Mouse (Mus musculus): ENCODE results near the gene Mcrip1.
A peak's percentile ranks its signal among the peaks of the same experiment; 100 is the strongest.
"Not testable (repeated sequence)": the region's sequence is repeated elsewhere in the genome, so short reads cannot be mapped to it uniquely, and the experiment has no call there.

Gene Mcrip1

DNA sequence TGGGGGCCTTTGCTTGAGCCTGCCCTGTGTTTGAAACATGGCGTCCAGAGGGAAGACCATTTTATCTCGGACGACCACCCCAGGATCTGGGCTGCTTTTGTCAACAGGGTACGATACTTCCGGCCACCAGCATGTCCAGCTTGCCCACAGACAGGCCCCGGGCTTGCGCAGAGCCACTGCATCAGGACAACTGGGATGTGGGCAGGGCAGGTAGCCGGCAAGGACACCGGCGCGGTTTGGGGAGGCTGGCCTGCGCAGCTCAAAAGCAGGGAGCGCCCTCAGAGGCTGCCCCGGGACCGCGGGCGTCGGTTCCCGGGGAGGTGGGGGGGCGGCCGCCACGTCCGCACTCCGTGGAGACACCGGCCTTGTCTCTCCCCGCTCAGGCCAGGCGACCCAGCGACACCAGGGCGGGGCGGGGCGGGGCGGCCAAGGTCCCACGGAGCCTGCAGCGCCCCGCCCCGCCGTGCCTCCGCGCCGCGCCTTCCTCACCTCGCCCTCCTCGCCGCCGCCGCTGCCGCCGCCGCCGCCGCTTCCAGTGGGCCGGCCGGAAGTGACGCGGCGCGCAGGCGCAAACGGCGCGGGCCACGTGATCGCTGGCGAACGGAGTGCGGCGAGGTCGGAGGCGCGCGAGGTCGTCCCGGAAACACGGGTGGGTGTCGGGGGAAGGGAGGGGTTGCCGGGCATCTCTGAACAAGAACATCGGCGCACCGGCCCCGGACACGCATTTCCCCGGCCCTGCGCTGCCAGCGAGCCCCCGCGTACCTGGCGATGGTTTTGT, at the start of gene Mcrip1:
Gene Mcrip1 (minus strand): TSS at position 560 of the 778 bp plus-strand sequence.
- peak; percentile 96 for DNase-seq

DNA sequence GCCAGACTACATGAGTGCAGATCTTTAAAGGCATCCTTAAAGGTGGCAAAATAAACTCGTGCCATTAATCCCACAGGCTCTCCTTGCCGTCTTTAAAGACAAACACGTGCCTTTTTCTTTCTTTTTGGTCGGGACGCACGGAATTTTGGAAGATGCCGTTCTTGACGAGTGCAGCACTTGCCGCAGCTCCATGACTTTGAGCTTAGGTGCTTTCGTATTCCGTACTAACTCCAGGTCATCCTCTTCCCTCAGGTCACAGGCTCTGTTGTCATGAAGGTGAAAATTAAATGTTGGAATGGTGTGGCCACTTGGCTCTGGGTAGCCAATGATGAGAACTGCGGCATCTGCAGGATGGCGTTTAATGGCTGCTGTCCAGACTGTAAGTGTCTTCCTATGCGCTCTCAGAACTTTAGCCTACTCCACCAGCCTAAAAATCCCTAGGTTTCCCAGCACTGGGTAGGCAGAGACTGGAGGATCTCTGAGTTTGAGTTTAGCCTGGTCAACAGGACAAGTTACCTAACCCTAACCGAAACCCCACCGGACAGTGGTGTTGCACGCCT, 49.5 kb upstream of the Mcrip1 start:
- DNase-seq: no peak

DNA sequence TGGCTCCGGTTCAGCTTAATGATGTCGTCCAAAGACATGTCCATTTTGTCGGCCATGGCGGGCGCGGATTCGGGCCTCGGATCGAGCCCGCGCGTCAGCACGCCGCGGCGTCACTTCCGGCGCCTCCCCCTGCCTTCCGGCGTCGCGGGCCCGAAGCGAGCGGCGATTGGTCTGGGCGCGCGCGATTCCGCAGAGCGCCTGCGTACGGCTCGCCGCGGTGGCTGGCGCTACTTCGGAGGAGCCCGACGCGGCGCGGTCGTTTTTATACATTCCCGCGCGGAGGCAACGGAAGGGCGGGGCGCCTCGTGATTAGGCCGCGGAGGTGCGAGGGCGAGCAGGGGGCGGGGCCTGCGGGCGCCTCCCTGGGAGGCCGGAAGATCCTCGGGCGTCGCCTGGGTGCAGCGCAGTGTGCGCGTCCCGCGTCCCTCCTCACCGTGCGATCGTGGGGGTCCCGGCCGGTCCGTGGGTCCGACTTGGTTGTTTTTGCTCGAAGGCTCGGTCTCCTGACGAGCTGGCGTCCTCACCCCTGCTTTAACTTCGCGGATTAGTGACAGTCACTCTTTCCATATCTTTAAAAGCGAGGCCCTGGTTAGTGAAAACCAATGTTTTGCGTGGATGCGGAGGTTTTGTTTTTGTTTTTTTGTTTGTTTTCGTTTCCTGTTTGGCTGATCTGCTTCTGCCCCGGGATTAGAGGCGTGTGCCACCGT, 48.9 kb upstream of the Mcrip1 start, which contains the start of the genes Alyref and Anapc11:
Gene Alyref (minus strand): TSS at position 83 of the 707 bp plus-strand sequence.
Gene Anapc11 (plus strand): TSS at position 139 of the 707 bp plus-strand sequence.
- peak; percentile 97 for DNase-seq

DNA sequence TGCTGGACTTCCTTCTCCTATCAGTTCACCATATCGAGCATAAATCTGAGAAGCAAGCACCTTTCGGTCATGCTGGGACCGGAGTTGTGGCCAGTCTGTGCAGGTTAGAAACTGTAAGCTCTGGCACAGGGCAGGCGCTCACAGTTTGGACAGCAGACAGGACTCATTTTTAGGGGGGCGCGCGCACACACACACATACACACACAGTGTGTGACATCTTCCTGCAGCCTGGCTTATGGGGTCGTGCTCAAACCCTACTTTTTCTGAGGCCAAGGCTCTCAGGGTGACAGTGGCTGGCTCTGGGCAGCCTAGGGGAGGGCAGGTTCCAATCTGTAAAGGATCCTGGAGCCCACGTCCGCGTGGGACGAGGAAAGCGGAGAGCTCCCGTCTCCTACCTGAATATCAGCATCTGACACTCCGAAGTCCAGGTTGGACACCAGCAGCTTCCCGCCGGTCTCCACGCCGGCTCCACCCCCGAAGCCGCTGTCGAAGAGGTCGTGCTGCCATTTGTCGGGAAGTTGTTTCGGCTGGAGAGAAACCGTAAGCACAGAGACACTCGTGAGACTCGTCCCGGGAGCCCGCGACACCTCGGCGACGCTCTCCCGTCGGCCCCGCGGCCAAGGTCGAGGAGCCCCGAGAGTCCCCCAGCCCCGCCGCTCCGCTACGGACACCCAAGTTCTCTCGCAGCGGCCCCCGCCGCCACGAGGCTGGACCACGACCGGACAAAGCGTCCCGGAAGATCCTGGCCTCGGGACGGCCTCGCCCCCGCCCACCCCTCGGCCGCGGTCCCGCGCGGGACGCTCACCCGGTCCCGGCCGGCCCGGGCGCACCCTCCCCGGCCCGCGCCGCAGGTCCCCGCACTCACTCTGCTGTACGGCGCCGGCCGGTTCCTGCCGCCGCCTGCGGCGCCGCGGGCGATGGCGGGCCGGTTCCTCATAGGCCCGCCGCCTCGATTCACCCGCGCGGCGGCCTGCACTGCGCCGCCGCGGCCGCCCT, 48.0 kb upstream of the Mcrip1 start:
- DNase-seq: peak; percentile 49

DNA sequence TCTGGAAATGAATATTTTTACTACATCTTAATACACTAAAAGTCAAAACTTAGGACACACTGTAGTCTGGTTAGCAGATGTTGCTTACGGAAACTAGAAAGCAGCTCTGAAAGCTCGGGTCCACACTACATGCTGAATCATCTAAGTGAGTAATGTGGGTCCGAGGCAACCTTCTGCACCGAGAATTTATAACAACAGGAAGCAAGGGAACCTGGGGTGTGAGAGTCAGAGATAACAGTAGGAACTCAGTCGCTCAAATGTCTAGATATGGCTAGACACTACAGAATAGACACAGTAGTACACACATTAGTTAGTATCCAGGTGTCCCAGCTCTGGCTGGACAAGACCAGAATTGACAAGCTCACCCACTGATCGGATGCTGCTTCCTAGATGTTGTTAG, 39.0 kb upstream of the Mcrip1 start:
- no peak for DNase-seq

DNA sequence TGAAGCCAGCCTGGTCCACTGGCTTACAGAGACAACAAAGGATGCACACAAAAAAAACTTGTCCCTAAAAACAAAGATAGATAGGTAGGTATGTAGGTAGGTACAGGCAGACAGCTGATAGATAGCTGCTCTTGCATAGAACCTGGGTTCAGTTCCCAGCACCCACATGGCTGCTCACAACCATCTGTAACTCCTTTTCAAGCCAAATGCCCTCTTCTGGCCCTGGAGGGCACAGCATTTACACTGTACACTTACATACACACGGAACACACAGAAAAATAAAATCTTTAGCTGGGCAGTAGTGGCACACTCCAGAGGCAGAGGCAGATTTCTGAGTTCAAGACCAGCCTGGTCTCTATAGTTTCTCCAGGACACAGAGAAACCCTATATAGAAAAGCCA, 34.4 kb upstream of the Mcrip1 start:
- no peak for DNase-seq

DNA sequence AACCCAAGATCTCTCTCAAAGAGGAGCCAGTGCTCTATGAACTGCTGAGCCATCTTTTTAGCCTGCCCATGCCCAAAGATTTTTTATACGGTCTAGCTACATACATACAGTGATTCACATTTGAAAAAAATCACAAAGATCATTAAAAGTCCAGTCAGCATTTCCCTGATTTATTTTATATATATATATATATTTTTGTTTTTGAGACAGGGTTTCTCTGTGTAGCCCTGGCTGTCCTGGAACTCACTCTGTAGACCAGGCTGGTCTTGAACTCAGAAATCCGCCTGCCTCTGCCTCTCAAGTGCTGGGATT, 33.4 kb upstream of the Mcrip1 start:
- not testable (repeated sequence) for DNase-seq

DNA sequence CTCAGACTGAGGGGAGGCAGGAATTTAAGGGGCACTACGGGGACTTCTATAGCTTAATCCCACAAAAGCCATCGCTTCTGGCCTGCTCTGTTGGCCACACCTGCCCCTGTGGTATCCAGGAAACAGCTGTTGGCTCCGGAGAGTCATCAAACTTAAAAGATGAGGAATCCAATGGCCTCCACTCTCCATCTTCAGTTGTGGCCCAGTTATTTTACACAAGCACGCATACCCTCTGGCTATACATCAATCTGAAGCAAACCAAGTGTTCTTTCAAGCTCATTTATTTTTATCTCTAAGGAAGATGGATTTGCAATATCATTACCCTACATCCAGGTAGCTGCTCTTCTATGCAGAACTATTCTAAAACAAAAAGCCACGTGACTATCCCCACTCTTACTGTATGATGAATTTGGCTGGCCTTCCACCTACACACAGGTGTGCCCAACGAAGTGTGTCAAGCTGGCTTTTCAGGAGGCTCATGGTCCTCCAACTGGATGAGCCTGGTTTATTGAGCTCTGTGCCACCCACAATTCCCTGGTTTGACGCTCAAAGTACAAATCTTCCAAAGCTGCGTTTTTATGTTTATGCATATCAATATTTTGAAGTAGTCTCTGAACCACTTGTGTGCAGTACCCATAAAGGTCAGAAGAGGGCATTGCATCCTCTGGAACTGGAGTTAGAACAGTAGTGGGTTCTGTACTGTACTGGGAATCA, 32.9 kb upstream of the Mcrip1 start:
- DNase-seq: peak; percentile 54

DNA sequence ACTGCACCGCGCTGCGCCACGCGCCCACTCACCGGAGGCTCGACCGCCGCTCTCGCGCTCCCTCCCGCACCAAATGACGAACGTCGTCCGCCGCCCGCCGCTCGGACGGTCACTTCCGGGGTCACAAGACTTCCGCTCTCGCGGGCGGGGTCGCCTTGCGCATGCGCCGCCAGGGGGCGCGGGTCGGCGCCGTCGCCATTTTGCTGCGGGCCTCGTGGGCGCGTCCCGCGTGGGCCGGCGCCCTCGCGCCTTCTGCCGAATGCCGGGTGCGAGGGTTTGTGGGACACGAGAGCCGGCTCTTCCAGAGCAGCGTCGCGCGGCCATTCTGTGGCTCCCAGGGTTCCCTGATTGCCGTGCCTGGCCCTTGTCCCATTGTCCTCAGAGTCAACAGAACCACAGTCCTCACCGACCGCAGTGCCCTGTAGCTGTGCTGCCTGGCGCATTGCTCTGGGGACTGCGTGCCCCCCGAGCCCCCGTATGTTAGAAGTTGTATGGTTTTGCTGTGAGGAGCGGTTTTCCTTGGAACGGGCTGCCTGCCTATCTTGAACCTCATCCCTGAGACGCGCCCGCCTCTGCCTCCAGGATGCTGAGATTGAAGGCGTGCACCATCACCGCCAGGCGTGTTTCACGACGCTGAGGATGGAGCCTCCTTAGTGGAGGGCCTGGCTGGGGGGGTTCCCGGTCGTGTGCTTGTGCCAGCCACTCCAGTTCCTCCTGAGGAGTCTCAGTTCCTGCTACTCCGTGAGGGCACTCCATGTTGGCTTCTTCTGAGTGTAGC, 32.2 kb upstream of the Mcrip1 start, which contains the start of gene Arhgdia:
Gene Arhgdia (minus strand): TSS at position 135 of the 778 bp plus-strand sequence.
- DNase-seq: peak; percentile 94

DNA sequence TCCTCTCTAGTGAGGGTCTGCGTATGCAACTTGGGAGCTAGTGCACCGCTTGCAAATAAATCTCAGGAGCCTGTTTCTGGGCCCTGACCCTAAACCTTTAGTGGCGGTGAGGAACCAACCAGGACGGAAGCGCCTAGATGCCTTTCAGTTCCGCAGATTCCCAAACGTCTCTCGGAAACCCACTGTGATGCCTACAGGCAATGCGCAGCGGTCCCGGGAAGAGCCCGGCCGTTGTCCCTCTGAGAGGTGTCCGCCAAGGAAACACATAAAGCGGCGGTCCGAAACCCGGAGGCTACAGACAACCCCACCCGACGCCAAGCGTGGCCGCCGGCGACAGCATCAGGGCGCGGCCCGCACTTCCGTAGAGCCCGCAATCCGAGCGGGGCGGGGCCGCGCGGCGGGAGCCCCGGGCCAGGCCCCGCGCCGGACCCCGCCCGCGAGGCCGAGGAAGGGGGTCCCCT, 31.4 kb upstream of the Mcrip1 start:
- DNase-seq: peak; percentile 64

DNA sequence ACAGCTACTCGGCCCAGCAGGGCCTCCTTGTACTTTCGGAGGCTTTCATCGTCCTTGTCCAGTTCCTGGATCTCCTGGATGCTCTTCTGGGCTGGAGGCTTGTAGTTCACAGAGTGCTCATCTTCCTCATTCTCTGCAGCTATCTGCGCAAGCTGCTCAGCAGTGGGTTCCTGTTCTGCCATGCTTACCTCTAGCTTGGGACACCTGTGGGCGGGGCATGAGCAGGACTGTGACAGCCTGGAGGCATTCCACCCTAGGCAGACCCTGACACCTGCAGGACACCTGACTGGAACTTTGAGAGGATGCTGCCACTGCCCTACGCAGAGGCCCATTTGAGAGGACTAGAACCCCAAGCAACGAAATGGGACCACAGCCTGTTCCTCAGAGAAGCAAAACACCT, 30.7 kb upstream of the Mcrip1 start:
- peak; percentile 49 for DNase-seq

DNA sequence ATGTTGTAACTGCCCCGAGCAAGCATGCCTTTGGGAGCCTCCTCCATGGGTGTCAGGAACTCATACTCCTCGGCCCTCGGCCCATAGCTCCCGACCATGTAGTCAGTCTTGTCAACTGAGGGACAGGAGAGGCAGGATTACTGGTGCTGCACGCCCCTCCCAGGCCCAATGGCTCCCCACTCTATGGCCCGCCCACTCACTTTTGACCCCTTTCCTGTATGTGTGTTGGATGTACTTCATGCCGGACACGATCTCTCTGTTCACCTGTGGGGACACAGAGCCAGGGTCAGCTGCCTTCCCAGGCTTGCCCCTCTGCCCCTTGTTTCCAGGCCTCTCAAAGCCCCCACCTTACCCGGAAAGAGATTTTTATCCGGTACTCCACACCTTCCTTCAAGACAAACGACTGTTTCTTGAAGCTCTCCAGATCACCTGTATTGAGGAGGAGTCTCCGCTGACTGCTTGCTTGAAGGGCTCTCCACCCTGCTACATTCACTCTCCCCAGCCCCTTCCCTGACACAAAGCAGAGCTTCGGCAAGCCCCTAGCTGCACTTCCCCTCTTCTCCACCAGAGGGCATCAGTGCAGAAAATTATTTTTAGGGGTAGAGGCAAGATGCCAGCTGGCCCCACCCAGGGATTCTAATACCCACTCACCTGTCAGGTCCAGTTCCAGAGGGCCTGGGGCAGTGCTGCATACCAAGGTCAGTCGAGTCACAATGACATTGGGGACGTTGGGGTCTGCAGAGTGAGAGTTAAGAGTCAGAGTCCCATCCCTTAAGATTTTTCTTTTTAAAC, 30.0 kb upstream of the Mcrip1 start:
- DNase-seq: peak; percentile 72

DNA sequence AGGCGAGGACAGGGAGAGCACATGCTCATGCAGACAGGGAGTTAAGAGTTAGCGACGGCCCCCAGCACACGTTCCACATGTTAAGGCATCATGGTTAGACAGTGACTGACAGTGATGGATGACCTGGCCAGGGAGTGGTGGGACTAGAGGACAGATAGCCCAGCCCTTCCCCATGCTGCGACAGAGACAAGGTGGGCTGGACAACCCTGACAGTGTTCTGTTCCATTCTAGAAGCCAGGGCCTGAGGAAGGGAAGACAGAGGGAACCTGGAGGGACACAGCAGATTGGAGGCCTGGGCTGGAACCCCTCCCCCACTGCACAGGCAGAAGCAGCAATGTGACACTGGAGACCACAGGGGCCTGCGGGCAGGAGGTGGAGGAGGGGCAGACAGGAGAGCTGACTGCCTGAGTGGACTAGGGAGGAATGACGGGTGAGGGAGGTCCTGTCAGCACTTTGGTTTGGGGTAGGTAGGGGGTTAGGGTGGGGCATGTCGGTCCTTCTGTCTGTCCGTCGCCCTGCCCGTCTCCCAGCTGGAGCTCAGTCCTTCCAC, 29.2 kb upstream of the Mcrip1 start:
- peak; percentile 27 for DNase-seq

DNA sequence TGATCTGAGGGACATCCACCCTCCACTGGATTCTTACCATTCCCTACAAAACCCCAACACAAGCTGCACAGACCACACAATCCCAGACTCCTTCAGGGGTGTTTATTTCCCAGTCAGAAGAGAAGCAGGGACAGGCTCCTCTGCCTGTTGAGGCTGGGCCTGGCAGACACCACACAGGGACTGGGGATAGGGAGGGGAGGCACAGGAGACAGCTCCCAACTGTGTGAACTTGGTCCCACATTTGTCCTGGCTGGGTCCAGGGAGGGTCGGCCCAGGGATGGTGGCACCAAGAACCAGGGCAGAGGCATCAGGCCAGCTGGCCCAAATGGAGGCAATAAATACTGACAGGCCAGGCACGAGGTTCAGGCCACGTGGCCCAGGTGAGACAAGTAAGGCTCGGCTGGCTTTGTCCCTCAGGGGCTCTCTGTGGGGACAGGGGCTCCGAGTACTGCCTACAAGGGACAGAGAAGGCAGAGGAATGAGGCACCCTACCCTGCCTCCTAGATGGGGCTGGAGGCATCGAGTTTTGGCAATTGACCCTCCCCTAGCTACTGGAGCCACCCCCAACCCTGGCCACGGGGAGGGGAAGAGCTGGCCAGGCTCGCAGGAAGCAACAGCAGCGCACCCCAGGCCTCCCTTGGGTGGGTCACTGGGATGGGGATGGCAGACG, 28.6 kb upstream of the Mcrip1 start:
- DNase-seq: peak; percentile 27

DNA sequence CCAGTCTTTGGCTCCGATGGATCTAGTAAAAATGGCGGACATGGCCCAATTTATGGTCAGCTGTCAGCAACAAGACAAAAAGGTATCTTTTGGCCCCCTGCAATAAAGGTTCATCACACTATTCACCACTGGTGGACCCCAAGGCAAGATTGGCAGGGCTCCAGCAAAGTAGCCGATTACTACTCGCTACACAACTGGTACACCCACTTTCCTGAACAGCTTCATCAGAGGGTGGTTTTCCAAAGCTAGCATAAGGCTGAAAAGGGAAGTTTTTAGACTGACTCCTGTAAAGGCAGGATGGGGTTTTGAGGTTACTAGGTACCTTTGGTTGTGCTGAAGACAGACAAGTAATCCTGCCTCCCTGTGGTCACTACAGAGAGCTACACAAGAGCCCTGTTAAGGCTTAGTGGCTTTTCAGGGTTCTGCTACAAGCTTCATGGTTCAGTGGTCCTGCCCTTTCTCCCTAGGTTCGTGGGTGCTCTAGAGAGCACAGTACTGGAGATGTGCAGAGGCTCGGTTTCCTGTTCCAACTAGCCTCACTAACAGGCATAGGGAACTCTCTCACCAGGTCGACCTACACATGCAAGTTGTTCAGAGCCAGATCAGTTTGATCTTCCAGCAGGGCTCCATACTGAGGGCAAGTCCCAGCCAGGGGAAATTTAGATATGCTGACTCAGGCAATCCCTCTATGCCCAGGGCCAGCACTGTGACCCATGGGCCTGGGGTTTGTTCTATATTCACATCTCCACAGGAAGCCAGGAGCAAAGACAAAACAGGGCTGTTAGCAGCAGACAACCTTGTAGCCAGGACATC, 27.9 kb upstream of the Mcrip1 start:
- DNase-seq: peak; percentile 69

DNA sequence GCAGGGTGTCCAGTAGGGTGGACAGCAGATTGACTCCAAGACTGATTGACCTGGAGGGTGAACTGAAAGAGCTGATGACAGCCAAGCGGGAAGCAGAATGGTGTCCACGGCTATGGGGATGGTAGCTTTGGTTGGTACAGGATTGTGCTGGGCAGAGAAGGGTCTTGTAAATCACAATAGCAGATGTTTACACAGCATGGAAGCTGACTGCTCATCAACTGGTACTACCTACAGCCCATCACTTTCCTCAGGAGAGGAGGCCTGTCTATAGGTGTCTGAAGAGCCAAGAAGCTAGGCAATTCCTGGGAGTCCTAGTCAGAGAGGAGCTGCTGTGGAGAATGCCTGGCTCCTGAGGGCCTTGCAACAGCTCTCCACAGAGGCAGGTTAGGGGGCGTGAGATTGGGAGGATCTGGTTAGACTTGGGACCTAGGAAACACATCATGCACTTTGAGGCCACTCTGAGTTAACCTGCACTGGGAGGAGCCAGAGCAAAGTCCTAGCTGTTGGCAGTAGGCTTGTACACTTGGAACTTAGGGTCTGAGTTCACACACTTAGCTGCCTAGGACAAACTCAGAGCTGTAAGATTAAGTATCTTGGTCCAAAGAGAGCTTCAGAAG, 26.9 kb upstream of the Mcrip1 start:
- peak; percentile 82 for DNase-seq

DNA sequence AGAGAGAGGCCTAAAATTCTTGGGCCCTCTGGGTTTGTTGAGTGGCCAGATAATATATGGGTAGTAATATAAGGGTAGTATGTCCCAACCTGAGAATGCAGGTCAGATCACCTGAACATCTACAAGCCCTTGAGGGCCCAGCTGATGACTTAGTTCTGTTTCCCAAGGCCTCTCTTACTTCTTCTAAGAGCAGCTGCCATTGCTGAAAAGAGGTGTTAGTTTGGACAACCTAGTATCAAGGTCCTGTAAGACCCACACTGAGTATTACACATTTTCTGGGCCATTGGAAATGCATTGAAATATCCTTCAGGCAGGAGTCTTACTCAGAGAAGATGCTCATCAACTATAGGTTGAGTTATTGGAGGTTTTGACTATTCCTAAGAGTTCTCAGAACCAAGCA, 26.4 kb upstream of the Mcrip1 start:
- no peak for DNase-seq

DNA sequence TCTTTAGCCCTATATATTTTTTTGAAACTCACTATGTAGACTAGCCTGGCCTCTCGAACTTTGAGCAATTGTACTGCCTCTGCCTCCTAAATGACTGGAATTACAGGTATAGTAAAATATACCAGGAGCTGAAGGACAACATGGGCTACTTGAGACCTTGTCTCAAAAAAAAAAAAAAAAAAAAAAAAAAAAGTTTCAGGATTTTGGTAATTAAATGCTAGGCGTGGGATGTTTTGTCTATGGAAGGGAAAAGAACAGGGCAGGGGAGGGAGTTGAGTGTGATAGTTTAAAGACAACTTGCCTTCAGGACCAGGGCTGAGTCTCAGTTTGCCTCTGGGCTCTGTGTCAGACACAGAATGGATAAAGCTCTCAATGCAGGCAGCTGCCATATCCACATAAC, 25.5 kb upstream of the Mcrip1 start:
- DNase-seq: no peak

Data from kidney, postnatal 14 days (tissue).